Mouse (Mus musculus) c-Kit-positive CD71-positive TER-119-negative erythroid progenitor cells, embryonic 14.5 days (primary cell): ENCODE measurements around the gene Ankrd55.
"Not testable (repeated sequence)": the region's sequence is repeated elsewhere in the genome, so short reads cannot be mapped to it uniquely, and the experiment has no call there.

Experiments
- DNase-seq: peaks from one replicate; pipeline ENCODE4 v3.0.0-alpha.2; 2013; ENCODE audit warnings: low read depth

Ankrd55 gene

GRCm38 (mm10) chr13:112412251-112412650, 124.0 kb downstream of the Ankrd55 start:
- no peak for DNase-seq

DNA sequence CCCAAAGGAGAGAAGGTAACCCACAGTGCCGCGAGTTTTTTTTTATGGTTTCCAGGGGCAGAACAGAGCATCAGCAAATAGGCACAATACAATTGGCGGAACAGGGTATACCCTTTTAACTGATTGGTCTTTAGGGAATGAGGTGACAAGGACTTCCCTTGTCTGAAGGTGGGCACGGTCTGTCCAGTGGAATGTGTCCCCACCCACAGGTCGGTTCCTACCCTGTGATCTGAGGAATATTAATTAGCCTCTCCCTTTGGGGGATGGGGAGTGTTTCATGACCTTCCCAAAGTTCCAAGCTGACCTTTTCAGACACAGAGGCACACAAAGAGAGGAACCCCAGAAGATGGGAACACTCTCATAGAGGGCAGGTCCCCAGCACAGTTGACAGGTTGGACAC, 124.6 kb downstream of the Ankrd55 start:
- no peak for DNase-seq

DNA sequence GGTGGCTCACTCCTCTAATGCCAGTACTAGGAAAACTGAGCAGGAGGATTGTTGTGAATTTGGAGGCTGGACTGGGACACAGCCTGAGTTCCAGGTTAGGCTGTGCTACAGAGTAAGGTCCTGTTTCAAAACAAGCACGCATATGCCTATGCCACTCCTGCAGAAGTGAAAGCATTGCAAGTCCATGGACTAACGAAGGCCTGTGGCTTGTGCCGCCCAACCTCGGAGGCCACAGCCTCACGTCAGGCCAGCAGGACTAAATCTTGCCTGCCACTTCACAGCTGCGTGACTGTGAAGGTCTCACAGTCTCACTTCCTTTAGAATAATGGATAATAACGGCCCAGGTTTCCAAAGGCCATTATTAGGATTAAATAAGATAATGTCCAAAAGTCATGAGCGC, 125.4 kb downstream of the Ankrd55 start:
- no peak for DNase-seq

- DNase-seq: no peak
These were observed 127.6 kb downstream of the Ankrd55 start for GRCm38 (mm10) chr13:112415896-112416295.

DNA sequence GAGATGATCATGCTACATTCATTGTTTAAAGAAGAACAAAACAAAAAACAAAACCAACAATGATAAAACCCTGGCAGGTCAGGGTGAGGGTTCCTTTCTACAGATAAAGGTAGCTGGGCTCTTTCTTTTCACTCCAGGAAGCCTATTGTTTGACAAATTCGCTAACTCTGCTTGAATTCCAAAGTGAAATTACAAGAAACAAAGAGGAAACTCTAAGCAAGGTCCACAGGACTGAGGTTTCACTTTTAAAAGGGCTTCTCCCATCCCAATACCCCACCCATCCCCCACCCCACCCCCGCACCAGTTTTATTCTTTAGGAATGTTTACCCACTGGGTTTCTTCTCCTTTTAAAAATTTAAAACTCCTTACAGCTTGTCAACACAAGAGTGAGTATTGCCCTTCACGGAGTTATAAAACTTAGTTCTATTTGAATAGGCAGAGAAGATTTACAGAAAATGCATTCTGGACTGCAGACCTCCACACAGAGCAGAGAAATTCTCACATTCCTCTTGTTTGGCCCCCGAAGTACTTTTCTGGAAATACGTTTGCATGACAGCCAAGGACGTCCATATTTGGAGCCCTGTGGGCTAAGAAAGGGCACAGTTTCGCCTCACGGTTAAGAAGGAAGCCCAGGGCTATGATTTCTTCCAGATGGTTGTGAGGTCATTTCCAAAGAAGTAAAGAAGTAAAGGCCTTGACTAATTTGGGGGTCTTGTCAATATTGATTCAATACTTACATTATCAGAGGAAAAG, 128.3 kb downstream of the Ankrd55 start:
- DNase-seq: no peak

DNA sequence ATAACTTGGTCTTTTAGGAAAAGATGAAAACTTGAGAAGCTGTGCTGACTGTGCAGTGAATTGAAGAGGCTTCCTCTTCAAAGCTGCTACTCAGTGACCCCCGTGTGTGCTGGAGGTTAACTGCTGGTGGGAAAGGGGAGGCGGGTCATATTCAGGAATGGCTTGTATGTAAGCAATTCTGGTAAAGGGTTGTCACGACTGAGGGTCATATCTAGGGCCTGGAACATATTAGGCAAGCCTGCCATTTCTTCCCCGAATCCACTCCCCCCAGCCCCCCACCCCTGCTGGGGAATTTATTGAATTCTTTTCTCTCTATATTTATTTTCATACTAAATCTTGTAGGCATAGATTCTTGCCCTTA, 128.9 kb downstream of the Ankrd55 start:
- DNase-seq: no peak

DNA sequence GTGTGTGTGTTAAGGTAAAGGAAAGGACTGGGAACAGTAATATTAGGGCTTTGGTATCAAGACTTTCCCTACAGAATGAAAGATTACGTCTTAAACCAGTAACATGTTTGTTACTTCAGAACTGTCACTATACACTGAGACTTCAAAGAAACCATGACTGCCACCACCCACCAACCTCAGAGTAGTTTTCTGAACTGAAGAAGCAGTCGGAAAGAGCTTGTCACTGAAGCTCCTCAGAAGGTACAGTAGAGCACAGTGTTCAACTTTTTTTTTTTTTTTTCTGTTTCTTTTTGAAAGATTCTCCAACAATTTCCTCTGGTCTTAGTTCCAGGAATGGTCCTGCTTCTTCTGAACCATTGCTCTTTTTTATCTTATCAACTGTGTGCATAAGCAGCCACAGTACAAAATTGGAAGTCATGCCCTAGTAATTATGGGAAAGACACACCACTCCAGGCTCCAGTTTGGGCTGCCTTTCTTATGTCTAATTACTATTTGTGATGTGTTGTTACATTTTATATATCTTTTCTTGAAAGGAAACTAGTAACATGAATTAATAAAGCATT, 129.7 kb downstream of the Ankrd55 start:
- peak; percentile 25 for DNase-seq

DNA sequence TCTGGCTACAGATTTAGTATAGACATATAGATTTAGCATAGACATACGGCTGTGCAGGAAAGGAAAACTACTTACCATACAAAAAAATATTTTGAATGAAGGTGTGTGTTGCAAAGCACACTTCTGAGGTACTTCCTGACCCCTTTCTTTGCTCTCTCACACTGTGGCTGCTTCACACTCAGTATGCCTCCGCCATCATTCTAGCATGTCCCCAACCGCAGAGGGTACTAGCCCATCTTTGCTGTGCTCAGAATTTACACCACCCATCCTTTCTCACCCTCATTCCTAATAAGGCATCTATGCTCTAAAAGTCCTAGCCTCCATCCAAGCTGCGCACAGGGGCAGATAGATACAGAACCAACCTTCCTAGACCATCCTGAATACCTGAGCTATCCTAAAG, 130.3 kb downstream of the Ankrd55 start:
- DNase-seq: no peak

GRCm38 (mm10) chr13:112424212-112424611, 136.0 kb downstream of the Ankrd55 start:
- DNase-seq: no peak

DNA sequence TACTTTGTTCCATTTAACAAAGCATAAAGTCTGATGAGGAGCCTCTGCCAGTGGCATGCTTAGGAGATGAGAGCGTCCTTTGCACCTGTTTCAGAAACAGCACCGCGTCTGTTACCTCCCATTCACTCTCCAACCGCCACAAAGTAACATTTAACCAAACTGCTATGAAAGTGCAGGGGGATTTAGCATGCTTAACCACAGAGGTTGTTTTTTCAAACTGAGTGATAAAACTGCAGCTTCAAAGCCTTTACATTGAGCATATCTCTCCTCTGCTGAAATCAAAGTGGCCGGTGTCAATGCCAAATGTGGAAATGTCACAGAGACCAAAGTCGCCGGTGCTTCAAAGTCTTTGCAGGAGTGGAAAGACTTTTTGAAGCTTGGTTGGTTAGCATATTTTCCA, 136.4 kb downstream of the Ankrd55 start:
- DNase-seq: no peak

DNA sequence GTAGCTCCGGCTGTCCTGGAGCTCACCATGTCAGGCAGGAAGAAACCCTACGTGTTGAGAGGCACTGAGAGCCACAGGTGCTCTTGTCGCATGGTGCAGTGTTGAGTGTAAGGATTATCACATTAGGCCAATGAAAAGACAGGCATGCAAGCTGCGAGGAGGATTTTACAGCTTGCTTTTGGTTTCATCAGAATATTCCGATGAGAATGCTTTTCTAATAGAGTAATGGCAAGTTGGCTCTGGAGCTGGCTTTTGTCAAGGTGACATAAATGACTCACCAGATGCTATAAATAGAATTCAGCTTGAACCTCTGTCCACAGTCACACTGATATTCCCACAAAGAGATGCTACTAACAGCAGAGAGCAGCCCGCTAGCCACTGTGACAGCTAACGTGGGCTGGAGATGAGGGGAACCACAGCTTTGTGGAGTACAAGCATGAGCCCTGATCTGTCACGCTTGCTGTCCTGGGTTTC, 137.0 kb downstream of the Ankrd55 start:
- no peak for DNase-seq

DNA sequence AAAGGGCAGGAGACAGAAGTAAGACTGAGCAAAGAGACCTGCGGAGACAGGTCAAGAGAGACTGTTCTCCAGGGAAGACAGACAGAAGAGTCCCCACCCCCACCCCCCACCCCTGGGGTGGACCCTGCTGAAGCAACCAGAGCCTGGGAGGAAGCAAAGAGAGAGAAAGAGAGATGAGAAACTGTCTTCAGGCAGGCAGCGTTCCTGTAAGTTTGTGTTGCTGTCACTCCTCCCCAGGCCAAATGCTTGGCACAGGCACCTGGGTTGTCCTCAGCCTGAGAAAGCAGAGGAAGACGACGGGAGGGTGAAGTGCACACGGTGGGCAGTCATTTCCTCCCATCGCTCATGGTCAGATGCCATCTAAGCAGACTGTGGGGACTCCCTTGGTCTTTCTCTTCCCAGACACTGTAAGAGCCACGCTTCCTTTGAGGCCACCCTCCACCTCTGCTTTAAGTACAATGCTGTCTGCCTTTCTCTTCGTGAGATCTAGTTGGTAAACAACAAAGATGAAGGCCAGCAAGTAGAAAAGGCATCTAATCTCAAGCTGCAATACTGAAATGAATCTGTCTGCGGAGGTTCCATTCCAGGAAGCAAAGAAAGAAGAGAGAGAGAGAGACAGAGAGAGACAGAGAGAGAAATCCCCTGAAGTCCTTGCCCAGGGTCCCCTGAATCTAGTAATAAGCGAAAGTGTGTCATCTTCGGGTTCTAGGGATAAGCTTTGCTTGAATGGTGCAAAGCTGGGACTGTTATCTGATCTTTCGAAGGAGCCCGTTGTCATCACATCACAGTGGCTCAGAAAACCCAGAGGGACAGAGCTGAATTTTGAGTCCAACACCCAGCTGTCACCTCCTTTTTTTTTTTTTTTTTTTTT, 138.2 kb downstream of the Ankrd55 start:
- DNase-seq: no peak

DNA sequence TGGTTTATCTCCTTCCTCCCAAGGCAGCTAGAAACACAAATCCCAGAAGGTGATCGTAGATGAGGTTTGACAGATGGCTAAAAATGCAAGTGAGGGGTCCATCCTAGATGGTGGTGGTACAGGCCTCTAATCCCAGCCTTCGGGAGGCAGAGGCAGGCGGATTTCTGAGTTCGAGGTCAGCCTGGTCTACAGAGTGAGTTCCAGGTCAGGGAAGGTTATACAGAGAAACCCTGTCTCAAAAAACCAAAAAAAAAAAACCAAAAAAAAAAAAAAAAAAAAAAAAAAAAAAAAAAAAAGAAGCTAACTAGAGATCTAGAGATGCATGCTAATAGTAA, 138.9 kb downstream of the Ankrd55 start:
- DNase-seq: not testable (repeated sequence)

DNA sequence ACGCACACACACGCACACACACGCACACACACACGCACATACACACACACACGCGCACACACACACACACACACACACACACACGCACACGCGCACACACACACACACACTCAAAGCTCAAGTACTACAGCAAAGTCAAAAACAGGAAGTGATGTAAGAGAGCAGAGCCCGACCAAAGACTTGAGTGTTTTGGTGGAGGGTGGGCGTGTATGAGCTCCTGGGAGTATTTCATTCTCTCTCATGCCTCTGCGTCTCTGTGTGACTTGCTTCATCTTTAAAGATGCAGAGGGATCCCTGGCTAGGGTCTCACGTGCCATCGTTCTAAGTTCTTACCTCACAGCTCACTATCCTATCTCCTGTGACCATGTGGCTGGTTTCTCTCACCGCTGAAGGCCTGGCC, 139.3 kb downstream of the Ankrd55 start:
- no peak for DNase-seq

DNA sequence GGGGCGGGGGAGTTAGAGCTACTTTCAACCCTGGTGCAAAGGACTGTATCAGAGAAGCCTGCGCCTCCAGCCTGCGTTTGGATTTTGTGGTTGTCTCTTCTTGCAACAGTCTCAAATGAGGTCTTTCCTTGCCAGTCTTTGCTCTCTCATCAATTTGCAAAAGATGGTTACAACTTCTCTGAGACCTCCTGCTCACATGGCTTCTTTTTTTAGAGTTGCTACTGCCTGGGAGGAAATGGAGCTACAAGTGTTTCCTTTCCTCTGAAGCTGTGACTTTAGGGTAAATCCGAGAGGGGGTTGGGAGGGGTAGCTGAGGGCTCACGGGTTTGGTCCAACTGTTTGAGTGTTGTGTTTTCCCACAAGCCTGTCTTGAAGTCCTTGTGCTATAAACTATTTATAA, 145.0 kb downstream of the Ankrd55 start:
- DNase-seq: no peak
